Mouse (Mus musculus): ENCODE measurements at regions not wholly inside any gene's neighbourhood (a gene's known extent, or its start where the extent isn't known, plus 50 kb on each side); places are given as distances from the start of the nearest gene placed in this dataset.

DNA sequence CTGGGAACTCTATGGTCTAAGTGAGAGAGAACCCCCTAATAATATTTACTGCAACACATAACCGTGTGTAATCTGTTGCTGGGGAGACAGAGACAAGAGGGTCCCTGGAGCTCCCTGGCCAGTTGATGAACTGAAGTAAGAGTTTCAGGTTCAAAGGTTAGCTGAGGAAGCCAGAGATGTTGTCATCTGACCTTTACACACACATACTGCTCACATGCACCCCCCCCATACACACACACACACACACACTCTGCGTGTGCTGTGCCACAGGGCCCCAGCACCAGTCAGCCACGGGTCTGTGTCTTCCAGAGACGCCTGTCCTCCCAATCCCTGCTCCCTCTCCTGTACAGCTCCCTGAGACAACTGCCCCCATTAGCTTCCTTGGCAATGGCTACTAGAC, 110.5 kb upstream of the Dio3 start:
- Histone ChIP-seq H3K4me3 (replicated peaks) (no peak overlapping the region), H3K36me3 (replicated peaks; ENCODE audit: low read length) (no peaks in the 10 kb centered on the region), H3K27me3 (replicated peaks) (no peaks in the 10 kb centered on the region), H3K4me1 (no peaks in the 10 kb centered on the region), H3K9me3 (no peaks in the 10 kb centered on the region)
- TF ChIP-seq FLI1 (IDR thresholded peaks at IDR 0.05; ENCODE audit: low read length) (no peak), GATA1 (IDR thresholded peaks at IDR 0.05; ENCODE audit: borderline replicate concordance, low read length) (no peak)

DNA sequence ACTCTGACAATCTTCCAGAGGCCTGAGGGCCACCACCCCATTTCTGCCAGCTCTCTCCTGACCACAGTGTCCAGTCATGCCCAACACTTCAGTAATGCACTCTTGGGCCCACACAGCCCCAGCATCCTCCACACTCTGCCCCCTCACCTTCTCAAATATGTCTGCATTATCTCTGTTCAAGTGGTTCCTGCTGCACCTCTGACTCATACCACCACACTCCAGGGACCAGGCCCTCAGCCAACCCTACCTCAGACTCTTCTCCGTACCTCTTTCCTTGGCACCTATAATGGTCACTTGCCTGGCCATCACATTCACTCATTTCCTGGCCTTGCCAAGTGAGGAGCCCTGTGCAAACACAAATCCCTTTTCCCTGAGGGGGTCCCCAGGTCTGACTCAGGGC, 109.6 kb upstream of the Dio3 start:
- Histone ChIP-seq H3K27me3 (replicated peaks) (no peaks in the 10 kb centered on the region), H3K4me1 (no peaks in the 10 kb centered on the region), H3K4me3 (replicated peaks) (no peak overlapping the region), H3K9me3 (no peaks in the 10 kb centered on the region), H3K36me3 (replicated peaks; ENCODE audit: low read length) (no peaks in the 10 kb centered on the region)
- TF ChIP-seq GATA1 (IDR thresholded peaks at IDR 0.05; ENCODE audit: borderline replicate concordance, low read length) (no peak), FLI1 (IDR thresholded peaks at IDR 0.05; ENCODE audit: low read length) (no peak)

GRCm38 (mm10) chr12:110170496-110170895, 108.4 kb upstream of the Dio3 start:
- H3K27me3 ChIP-seq (replicated peaks) = no peaks in the 10 kb centered on the region
- H3K9me3 ChIP-seq = no peaks in the 10 kb centered on the region
- TF ChIP-seq FLI1 (IDR thresholded peaks at IDR 0.05; ENCODE audit: low read length) (no peak), GATA1 (IDR thresholded peaks at IDR 0.05; ENCODE audit: borderline replicate concordance, low read length) (no peak)
- H3K4me1 ChIP-seq = no peaks in the 10 kb centered on the region
- H3K4me3 ChIP-seq (replicated peaks) = no peak overlapping the region
- no peaks in the 10 kb centered on the region for H3K36me3 ChIP-seq (replicated peaks; ENCODE audit: low read length)

- Histone ChIP-seq H3K27me3 (replicated peaks) (no peaks in the 10 kb centered on the region), H3K9me3 (peaks cover 18% of the 10 kb centered on the region), H3K4me3 (replicated peaks) (no peak overlapping the region), H3K36me3 (replicated peaks; ENCODE audit: low read length) (no peaks in the 10 kb centered on the region), H3K4me1 (no peaks in the 10 kb centered on the region)
- no peak for TF ChIP-seq GATA1 (IDR thresholded peaks at IDR 0.05; ENCODE audit: borderline replicate concordance, low read length)
- TF ChIP-seq FLI1 (IDR thresholded peaks at IDR 0.05; ENCODE audit: low read length) = no peak
Observed at GRCm38 (mm10) chr12:110177826-110178225, 101.0 kb upstream of the Dio3 start.

DNA sequence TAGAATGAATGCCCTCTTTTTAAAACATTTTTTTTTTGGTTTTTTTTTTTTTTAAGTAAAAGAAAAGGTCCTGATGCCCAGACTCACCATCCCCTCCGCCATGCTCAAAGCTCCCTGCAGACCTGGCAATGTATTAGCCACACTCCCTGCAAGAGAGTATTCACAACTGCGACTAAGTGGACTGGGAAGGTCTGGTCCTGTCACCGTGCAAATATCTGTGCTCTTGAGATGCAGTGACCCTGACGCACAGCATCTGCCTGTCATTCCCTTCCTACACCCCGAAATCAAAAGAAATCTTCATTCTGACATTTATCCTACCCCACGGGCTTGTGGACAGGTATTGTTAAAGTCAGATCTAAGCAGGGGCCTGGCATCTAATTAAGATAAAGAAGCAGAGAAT, 95.4 kb upstream of the Dio3 start:
- Histone ChIP-seq H3K27me3 (replicated peaks) (peaks cover 28% of the 10 kb centered on the region), H3K4me3 (replicated peaks) (no peak overlapping the region), H3K4me1 (no peaks in the 10 kb centered on the region), H3K9me3 (peaks cover 18% of the 10 kb centered on the region), H3K36me3 (replicated peaks; ENCODE audit: low read length) (no peaks in the 10 kb centered on the region)
- TF ChIP-seq GATA1 (IDR thresholded peaks at IDR 0.05; ENCODE audit: borderline replicate concordance, low read length) (no peak), FLI1 (IDR thresholded peaks at IDR 0.05; ENCODE audit: low read length) (no peak)

GRCm38 (mm10) chr12:110185399-110185798, 93.5 kb upstream of the Dio3 start:
- Histone ChIP-seq H3K4me1 (no peaks in the 10 kb centered on the region), H3K27me3 (replicated peaks) (peaks cover 41% of the 10 kb centered on the region), H3K4me3 (replicated peaks) (no peak overlapping the region), H3K9me3 (no peaks in the 10 kb centered on the region), H3K36me3 (replicated peaks; ENCODE audit: low read length) (no peaks in the 10 kb centered on the region)
- TF ChIP-seq FLI1 (IDR thresholded peaks at IDR 0.05; ENCODE audit: low read length) = no peak
- no peak for TF ChIP-seq GATA1 (IDR thresholded peaks at IDR 0.05; ENCODE audit: borderline replicate concordance, low read length)

DNA sequence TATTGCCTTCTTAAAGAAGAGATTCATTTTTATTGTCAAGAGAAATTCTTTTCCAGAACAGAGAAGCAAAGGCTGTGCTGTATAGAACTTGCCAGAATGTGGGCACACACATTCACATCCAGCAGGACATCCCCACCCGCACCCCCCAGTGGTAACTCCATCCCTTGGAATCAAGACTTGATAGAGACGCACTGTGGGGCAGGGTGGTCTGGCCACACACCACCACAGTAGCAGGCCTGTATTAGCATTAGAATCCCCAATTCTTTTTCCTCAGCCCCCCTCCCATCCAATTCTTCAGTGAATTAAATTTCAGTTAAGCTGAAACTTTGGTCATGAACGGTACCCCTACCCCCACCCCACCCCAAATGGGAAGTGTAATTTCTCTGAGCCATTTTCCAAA, 92.5 kb upstream of the Dio3 start:
- TF ChIP-seq FLI1 (IDR thresholded peaks at IDR 0.05; ENCODE audit: low read length) (no peak), GATA1 (IDR thresholded peaks at IDR 0.05; ENCODE audit: borderline replicate concordance, low read length) (no peak)
- Histone ChIP-seq H3K27me3 (replicated peaks) (peaks cover 47% of the 10 kb centered on the region), H3K4me1 (no peaks in the 10 kb centered on the region), H3K4me3 (replicated peaks) (no peak overlapping the region), H3K36me3 (replicated peaks; ENCODE audit: low read length) (no peaks in the 10 kb centered on the region), H3K9me3 (no peaks in the 10 kb centered on the region)

- Histone ChIP-seq H3K4me1 (no peaks in the 10 kb centered on the region), H3K36me3 (replicated peaks; ENCODE audit: low read length) (no peaks in the 10 kb centered on the region), H3K9me3 (no peaks in the 10 kb centered on the region), H3K27me3 (replicated peaks) (peaks cover 49% of the 10 kb centered on the region), H3K4me3 (replicated peaks) (no peak overlapping the region)
- TF ChIP-seq GATA1 (IDR thresholded peaks at IDR 0.05; ENCODE audit: borderline replicate concordance, low read length) (no peak), FLI1 (IDR thresholded peaks at IDR 0.05; ENCODE audit: low read length) (no peak)
Observed at GRCm38 (mm10) chr12:110186911-110187245, 92.0 kb upstream of the Dio3 start.

GRCm38 (mm10) chr12:110187246-110188135, 91.4 kb upstream of the Dio3 start:
- Histone ChIP-seq H3K27me3 (replicated peaks) (peaks cover 51% of the 10 kb centered on the region), H3K9me3 (no peaks in the 10 kb centered on the region), H3K4me3 (replicated peaks) (no peak overlapping the region), H3K4me1 (no peaks in the 10 kb centered on the region), H3K36me3 (replicated peaks; ENCODE audit: low read length) (no peaks in the 10 kb centered on the region)
- no peak for TF ChIP-seq FLI1 (IDR thresholded peaks at IDR 0.05; ENCODE audit: low read length)
- TF ChIP-seq GATA1 (IDR thresholded peaks at IDR 0.05; ENCODE audit: borderline replicate concordance, low read length) = no peak

DNA sequence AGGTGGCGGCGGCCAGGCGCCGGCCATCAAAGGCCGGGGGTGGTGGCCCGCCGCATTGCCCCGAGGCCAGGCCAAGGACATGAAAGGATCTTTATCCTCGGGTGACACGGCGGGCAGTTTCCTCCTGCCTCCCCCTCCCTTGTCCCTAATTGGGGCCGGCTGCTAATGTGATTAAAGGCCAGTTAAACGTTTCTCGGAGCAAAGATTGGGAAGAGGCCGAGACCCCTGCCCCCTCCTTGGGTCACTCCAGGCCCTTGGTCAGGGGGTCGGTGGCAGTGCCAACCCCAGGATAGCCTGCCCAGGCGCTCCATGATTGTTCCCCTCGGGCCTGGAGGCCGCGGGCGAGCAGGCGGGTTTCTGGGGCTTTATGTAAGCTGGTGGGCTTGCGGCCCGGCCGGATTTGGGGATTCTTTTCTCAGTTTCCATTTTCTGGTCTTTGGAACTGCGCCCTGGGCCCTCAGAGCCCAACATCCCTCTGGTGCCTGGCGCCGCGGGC, 90.7 kb upstream of the Dio3 start:
- no peaks in the 10 kb centered on the region for H3K9me3 ChIP-seq
- no peaks in the 10 kb centered on the region for H3K36me3 ChIP-seq (replicated peaks; ENCODE audit: low read length)
- H3K27me3 ChIP-seq (replicated peaks) = peaks cover 51% of the 10 kb centered on the region
- H3K4me1 ChIP-seq = no peaks in the 10 kb centered on the region
- no peak overlapping the region for H3K4me3 ChIP-seq (replicated peaks)
- TF ChIP-seq FLI1 (IDR thresholded peaks at IDR 0.05; ENCODE audit: low read length) = no peak
- TF ChIP-seq GATA1 (IDR thresholded peaks at IDR 0.05; ENCODE audit: borderline replicate concordance, low read length) = no peak
